Mouse (Mus musculus) neural tube, embryonic 15.5 days (tissue): ENCODE data around the gene Dach2. TPM values are rescaled to one million over a fixed set of nuclear protein-coding genes. Genes with fewer than 3 reads are reported as not detected.
A peak's percentile ranks its signal among the peaks of the same experiment; 100 is the strongest.
"Not testable (repeated sequence)": the region's sequence is repeated elsewhere in the genome, so short reads cannot be mapped to it uniquely, and the experiment has no call there.

Experiments
- ATAC-seq: fragments of 200-750 bp; cut with Nextera tagmentation; 2 replicates; pipeline ENCODE4 v1.8.0; 2017; ENCODE audit warnings: mild to moderate bottlenecking, moderate TSS enrichment, moderate library complexity; ENCODE audit not compliant: low FRiP score
- H3K27ac ChIP-seq: fragments of 300-500 bp; sonication (generic); replicated peaks from 2 replicates; pipeline ENCODE4 v1.5.1; 2015; ENCODE audit warnings: mild to moderate bottlenecking, inconsistent platforms
- H3K27me3 ChIP-seq: fragments of 300-500 bp; sonication (generic); replicated peaks from 2 replicates; pipeline ENCODE4 v1.6.1; 2015; ENCODE audit warnings: inconsistent platforms
- H3K36me3 ChIP-seq: fragments of 300-500 bp; sonication (generic); 2 replicates; pipeline ENCODE4 v1.6.1; 2015; ENCODE audit warnings: inconsistent platforms
- H3K4me1 ChIP-seq: fragments of 300-500 bp; sonication (generic); 2 replicates; pipeline ENCODE4 v1.6.1; 2015; ENCODE audit warnings: inconsistent platforms
- H3K4me2 ChIP-seq: fragments of 300-500 bp; sonication (generic); 2 replicates; pipeline ENCODE4 v1.6.1; 2015; ENCODE audit warnings: inconsistent platforms, mild to moderate bottlenecking, moderate library complexity
- H3K4me3 ChIP-seq: fragments of 300-500 bp; sonication (generic); replicated peaks from 2 replicates; pipeline ENCODE4 v1.5.1; 2015; ENCODE audit warnings: mild to moderate bottlenecking, inconsistent platforms
- H3K9ac ChIP-seq: fragments of 300-500 bp; sonication (generic); replicated peaks from 2 replicates; pipeline ENCODE4 v1.6.1; 2015; ENCODE audit warnings: mild to moderate bottlenecking, inconsistent platforms
- H3K9me3 ChIP-seq: fragments of 300-500 bp; sonication (generic); replicated peaks from 2 replicates; pipeline ENCODE4 v1.6.1; 2016; ENCODE audit warnings: inconsistent platforms
- WGBS: fragments of 180-500 bp; shearing (Covaris S2); methylation state at CpG from one replicate; pipeline ENCODE4 v1.1.7; 2015; ENCODE audit warnings: mixed read lengths; 5-methylcytosine and 5-hydroxymethylcytosine counted together
- polyA plus RNA-seq: library from polyadenylated mRNA; unstranded; fragments of >200 nt; fragmentation: Nextera tagmentation; extraction: Ambion mirVana; gene quantifications from 2 replicates; pipeline ENCODE4 v1.2.1, GENCODE M21; 2015

The Dach2 gene
- polyA plus RNA-seq: 5.2 and 5.9 TPM in 2 replicates

GRCm38 (mm10) chrX:113297404-113297803 is at the start of gene Dach2:
Gene Dach2 (plus strand): TSS chrX:113297510.
- Histone ChIP-seq H3K27me3 (no peaks in the 10 kb centered on the region), H3K9me3 (no peaks in the 10 kb centered on the region), H3K27ac (no peak within 1 kb of the TSS), H3K9ac (peak within 1 kb of the TSS; percentile 30), H3K4me3 (peak within 1 kb of the TSS; percentile 45), H3K4me2 (peak within 1 kb of the TSS; percentile 73), H3K4me1 (no peaks in the 10 kb centered on the region), H3K36me3 (no peaks in the 10 kb centered on the region)
- WGBS: 38% methylated on average over 21 of the region's 21 CpGs
- peak; percentile 64 for ATAC-seq

DNA sequence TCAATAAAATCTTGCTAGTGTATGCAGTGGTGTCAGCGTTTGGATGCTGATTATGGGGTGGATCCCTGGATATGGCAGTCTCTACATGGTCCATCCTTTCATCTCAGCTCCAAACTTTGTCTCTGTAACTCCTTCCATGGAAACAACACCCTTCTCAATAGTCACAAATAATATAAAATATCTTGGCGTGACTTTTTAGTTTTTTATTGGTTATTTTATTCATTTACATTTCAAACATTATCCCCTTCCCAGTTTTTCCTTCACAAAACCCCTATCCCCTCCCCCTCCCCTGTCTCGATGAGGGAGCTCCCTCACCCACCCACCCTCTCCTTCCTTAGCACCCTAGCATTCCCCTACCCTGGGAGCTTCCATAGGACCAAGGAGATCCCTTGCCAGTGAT is 44.9 kb upstream of the Dach2 start:
- H3K27ac ChIP-seq, H3K4me1 ChIP-seq, H3K27me3 ChIP-seq, H3K9me3 ChIP-seq, ATAC-seq, H3K9ac ChIP-seq, H3K36me3 ChIP-seq, H3K4me3 ChIP-seq, H3K4me2 ChIP-seq: not testable (repeated sequence)
- WGBS: 80% methylated on average over 2 of the region's 3 CpGs

DNA sequence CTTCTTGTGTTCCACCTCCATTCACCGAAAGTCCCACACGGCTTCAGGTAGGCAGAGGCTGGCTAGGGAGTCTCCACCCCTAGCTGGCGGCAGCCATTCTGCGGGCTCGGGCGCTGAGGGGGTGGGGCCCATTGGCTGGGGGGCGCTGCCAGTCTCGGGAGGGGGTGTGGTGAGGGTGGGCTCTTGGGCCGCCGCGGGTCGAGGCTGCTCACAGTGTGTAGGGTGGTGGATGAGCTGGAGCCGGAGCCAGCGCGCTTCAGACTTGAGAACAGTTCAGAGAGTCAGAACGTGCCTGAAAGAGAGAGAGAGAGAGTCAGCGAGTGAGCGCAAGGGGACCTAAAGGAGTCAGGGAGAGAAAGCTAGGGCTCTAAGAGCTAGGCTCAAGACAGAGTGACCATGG is 721 bp downstream of the Dach2 start:
- no peaks in the 10 kb centered on the region for H3K4me1 ChIP-seq
- peak; percentile 98 for ATAC-seq

GRCm38 (mm10) chrX:113298468-113298867 is 1.2 kb downstream of the Dach2 start:
- WGBS: 19% methylated on average over 19 of the region's 19 CpGs
- Histone ChIP-seq H3K27ac (no peak overlapping the region), H3K36me3 (no peaks in the 10 kb centered on the region), H3K9ac (peak overlapping the region; percentile 30), H3K4me1 (no peaks in the 10 kb centered on the region), H3K9me3 (no peaks in the 10 kb centered on the region), H3K27me3 (no peaks in the 10 kb centered on the region), H3K4me2 (peak overlapping the region; percentile 73), H3K4me3 (peak overlapping the region; percentile 45)
- ATAC-seq: peak; percentile 40

More for the DNA sequence above, 721 bp downstream of the Dach2 start:
- Histone ChIP-seq H3K27ac (no peak overlapping the region), H3K4me2 (peak overlapping the region; percentile 73), H3K9ac (peak overlapping the region; percentile 30), H3K4me3 (peak overlapping the region; percentile 45), H3K27me3 (no peaks in the 10 kb centered on the region), H3K9me3 (no peaks in the 10 kb centered on the region), H3K36me3 (no peaks in the 10 kb centered on the region)
- 15% methylated on average over 18 of the region's 18 CpGs for WGBS

DNA sequence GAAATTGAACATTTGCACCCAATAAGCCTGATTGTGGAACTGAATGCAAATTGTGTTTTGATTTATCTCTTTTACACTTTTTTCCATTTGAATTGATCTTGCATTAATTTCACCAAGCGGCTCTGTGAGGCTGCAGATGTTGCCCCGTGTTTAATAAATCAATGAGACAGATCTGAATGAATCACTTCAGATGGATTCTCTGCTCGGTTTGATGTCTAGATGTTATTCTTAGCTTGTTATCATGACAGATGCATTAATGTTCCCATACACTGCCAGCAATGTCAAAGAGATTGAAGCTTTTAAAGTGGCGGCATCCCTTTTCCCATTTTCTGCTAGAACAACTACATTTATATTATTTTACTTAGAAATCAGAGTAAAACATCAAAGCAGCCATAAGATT is 7.0 kb downstream of the Dach2 start:
- H3K27me3 ChIP-seq: no peaks in the 10 kb centered on the region
- no peak for ATAC-seq
- no peak overlapping the region for H3K4me2 ChIP-seq
- WGBS: 32% methylated on average over 4 of the region's 4 CpGs
- H3K27ac ChIP-seq: no peak overlapping the region
- H3K4me3 ChIP-seq: no peak overlapping the region
- no peak overlapping the region for H3K9ac ChIP-seq
- no peaks in the 10 kb centered on the region for H3K9me3 ChIP-seq
- H3K36me3 ChIP-seq: no peaks in the 10 kb centered on the region
- H3K4me1 ChIP-seq: no peaks in the 10 kb centered on the region

DNA sequence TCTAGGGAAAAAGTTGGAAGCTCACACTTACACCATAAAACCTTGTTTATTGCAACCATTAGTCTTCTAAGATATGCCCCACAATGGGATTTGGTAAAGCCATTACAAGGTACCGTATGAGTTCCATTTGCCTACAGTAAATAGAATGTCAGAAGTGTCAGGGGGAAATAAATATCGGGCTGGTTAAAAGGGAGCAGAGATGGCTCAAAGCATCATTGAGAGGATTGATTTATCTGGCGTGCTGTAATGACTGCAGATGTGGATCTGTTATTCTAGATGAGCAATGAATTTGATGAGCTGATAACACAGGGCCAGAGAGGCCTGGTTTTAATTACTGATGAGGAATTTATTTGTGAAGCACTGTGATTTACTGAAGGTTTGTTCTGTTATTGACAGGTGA is 40.8 kb downstream of the Dach2 start:
- no peak for ATAC-seq
- WGBS: 24% methylated on average over 3 of the region's 3 CpGs

DNA sequence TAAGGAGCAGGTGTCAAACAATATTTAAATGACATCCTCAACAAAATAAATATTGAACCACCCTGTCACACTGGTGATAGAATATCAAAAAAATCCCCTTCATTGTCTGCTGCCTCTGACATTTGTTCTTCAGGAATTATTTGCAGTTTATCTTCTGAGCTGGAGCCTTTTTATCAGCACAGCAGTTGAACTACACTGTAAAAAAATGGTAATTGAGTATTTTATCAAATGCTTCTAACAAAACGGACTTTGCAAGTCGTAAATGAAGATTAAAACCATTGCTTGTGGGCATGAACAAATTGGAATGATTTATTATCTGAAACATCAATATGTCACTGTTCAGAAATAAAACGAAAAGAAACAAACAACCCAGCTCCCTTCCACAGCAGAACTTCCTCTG is 97.1 kb downstream of the Dach2 start:
- ATAC-seq: no peak
- 18% methylated on average over 3 of the region's 3 CpGs for WGBS
- Histone ChIP-seq H3K36me3 (no peaks in the 10 kb centered on the region), H3K4me1 (no peaks in the 10 kb centered on the region), H3K27ac (no peak overlapping the region), H3K27me3 (no peaks in the 10 kb centered on the region), H3K9ac (no peak overlapping the region), H3K4me3 (no peak overlapping the region), H3K4me2 (no peak overlapping the region), H3K9me3 (no peaks in the 10 kb centered on the region)

More for the DNA sequence above, 40.8 kb downstream of the Dach2 start:
- H3K27me3 ChIP-seq: no peaks in the 10 kb centered on the region
- H3K4me3 ChIP-seq: no peak overlapping the region
- no peak overlapping the region for H3K9ac ChIP-seq
- no peaks in the 10 kb centered on the region for H3K9me3 ChIP-seq
- H3K27ac ChIP-seq: no peak overlapping the region
- H3K4me1 ChIP-seq: no peaks in the 10 kb centered on the region
- no peak overlapping the region for H3K4me2 ChIP-seq
- no peaks in the 10 kb centered on the region for H3K36me3 ChIP-seq

DNA sequence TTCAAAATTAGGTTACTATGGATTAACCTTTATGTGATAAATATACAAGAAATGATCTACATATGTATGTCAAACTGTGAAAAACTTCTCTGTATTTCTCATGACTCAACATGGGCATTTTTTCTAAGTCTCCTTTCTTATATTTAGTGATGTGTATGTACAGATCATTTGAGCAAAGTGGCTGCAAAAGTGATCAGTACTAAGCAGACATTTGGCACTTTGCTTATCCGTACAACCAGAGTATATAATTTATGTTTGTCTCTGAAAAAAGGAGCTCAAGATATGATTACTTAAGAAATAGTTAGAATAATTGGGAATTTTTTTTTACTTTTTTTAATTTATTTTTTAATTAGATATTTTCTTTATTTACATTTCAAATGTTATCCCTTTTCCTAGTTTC is 111.4 kb downstream of the Dach2 start:
- WGBS: 81% methylated on average over 1 of the region's 1 CpGs
- Histone ChIP-seq H3K4me1 (no peaks in the 10 kb centered on the region), H3K9me3 (no peaks in the 10 kb centered on the region), H3K27me3 (no peaks in the 10 kb centered on the region), H3K27ac (no peak overlapping the region), H3K4me2 (no peak overlapping the region), H3K9ac (no peak overlapping the region), H3K36me3 (no peaks in the 10 kb centered on the region), H3K4me3 (no peak overlapping the region)
- no peak for ATAC-seq

DNA sequence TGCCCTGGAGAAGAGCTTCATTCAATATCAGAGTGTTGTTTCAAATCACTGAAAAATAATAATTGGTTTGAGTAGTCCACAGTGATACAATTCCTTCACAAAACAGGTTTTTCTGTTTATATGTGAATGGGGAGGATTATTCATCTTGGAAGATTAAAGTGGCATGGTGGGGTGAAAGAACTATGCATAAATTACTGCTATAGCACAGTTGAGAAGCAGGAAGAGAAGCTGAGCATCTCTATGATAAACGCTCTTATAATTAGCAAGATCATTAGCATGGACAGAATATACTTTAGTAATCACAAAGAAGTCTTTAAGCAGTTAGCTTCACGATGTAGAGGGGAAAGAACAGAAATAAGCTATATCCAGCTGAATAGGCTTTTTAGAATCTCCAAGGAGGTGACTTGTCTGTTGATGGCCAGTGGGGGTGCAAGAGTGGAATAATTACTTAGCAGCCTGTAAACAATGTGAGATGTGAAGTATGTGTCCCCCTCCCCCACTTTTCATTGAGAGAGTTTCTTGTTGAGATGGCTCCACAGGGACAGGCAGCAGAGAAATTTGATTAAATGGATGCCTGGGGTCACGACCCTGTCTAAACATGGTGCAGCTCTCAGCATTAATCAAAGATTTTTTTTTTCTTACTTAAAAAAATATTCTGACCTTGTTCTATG is 124.3 kb downstream of the Dach2 start:
- 48% methylated on average over 3 of the region's 3 CpGs for WGBS
- ATAC-seq: no peak

DNA sequence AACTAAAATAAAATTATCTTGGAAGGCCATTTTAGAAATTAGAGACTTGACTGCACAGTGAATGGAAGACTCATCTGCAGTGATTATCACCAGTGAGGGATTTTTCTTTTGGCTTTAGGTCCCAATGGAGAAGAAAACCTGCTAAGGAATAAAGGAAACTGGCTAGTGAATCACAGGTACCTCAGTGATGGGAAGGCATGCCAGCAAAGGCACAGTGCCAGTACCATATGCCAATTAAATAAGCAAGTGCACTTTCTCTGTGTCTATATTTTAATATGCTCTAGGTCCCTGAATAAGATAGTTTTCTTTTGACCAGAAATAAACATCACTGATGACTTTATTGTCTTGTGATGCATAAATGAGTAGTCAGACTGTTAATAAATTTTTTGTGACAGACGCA is 184.8 kb downstream of the Dach2 start:
- no peak overlapping the region for H3K4me2 ChIP-seq
- ATAC-seq: no peak
- H3K36me3 ChIP-seq: no peaks in the 10 kb centered on the region
- WGBS: 79% methylated on average over 1 of the region's 1 CpGs
- no peaks in the 10 kb centered on the region for H3K9me3 ChIP-seq
- no peak overlapping the region for H3K4me3 ChIP-seq
- no peak overlapping the region for H3K9ac ChIP-seq
- H3K4me1 ChIP-seq: no peaks in the 10 kb centered on the region
- H3K27ac ChIP-seq: no peak overlapping the region
- no peaks in the 10 kb centered on the region for H3K27me3 ChIP-seq

More for the DNA sequence above, 124.3 kb downstream of the Dach2 start:
- Histone ChIP-seq H3K9ac (no peak overlapping the region), H3K9me3 (no peaks in the 10 kb centered on the region), H3K36me3 (no peaks in the 10 kb centered on the region), H3K4me2 (no peak overlapping the region), H3K27ac (no peak overlapping the region), H3K27me3 (no peaks in the 10 kb centered on the region), H3K4me1 (no peaks in the 10 kb centered on the region), H3K4me3 (no peak overlapping the region)

DNA sequence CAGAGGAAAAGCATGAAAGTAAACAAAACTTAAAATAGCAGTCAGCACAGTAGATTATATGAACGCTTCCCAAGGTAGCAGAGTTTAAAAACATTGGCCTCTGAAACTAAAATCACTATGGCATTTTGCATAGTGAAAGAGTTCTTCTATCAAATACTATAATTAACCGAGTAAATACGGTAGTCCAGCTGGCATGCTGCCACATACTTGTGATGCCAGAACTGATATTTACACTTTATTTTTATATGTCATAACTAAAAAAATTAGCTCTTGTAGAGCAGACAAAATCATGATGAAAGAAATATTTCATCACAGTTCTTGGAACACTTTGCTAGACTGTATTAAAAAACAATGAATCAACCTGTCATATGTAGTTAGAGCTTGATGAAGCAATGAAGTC is 247.8 kb downstream of the Dach2 start:
- H3K27ac ChIP-seq: no peak overlapping the region
- H3K36me3 ChIP-seq: no peaks in the 10 kb centered on the region
- no peaks in the 10 kb centered on the region for H3K27me3 ChIP-seq
- H3K9me3 ChIP-seq: no peaks in the 10 kb centered on the region
- 79% methylated on average over 3 of the region's 3 CpGs for WGBS
- no peak overlapping the region for H3K4me3 ChIP-seq
- H3K4me2 ChIP-seq: no peak overlapping the region
- no peak overlapping the region for H3K9ac ChIP-seq
- no peak for ATAC-seq
- H3K4me1 ChIP-seq: no peaks in the 10 kb centered on the region

DNA sequence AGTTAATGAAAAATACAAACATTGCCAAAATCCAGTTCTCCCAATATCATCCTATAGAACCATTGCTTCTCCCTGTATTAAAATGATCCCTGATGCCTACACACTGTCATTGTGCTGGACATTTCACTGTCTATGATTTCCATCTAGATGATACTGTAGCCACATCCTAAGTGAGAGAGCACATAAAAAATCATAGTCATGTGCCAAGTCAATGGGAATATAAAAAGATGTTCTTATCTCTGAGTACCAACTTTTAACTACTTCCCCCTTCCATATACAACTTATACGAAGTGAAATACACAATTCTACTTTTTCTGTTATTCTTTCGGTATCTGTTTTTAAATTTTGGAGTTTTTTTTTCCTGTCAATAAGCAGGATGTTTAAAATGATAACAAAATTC is 266.6 kb downstream of the Dach2 start:
- Histone ChIP-seq H3K27me3 (no peaks in the 10 kb centered on the region), H3K9ac (no peak overlapping the region), H3K36me3 (no peaks in the 10 kb centered on the region), H3K4me3 (no peak overlapping the region), H3K4me1 (no peaks in the 10 kb centered on the region), H3K9me3 (no peaks in the 10 kb centered on the region), H3K27ac (no peak overlapping the region), H3K4me2 (no peak overlapping the region)
- no peak for ATAC-seq
- WGBS: 94% methylated on average over 2 of the region's 2 CpGs
